Mouse (Mus musculus) testis, adult 2 months (tissue): ENCODE measurements around the gene Klhdc10. TPM values are rescaled to one million over a fixed set of nuclear protein-coding genes. Genes with fewer than 3 reads are reported as not detected.
A peak's percentile ranks its signal among the peaks of the same experiment; 100 is the strongest.

ENCODE experiments used
- H3K27ac ChIP-seq: fragments of 200-500 bp; 2 replicates; pipeline ENCODE4 v1.5.1; 2012; ENCODE audit warnings: low read depth, low read length; ENCODE audit not compliant: control insufficient read depth, insufficient read depth
- H3K27me3 ChIP-seq: fragments of 200-500 bp; 2 replicates; pipeline ENCODE4 v1.6.1; 2012; ENCODE audit warnings: mild to moderate bottlenecking, low read length, moderate library complexity; ENCODE audit not compliant: control insufficient read depth, insufficient read depth
- H3K36me3 ChIP-seq: fragments of 200-500 bp; 2 replicates; pipeline ENCODE4 v1.6.1; 2012; ENCODE audit warnings: mild to moderate bottlenecking, low read length; ENCODE audit not compliant: control insufficient read depth, insufficient read depth
- H3K4me1 ChIP-seq: fragments of 200-500 bp; 2 replicates; pipeline ENCODE4 v1.6.1; 2012; ENCODE audit warnings: low read length; ENCODE audit not compliant: control insufficient read depth, insufficient read depth
- H3K4me3 ChIP-seq: fragments of 200-500 bp; 2 replicates; pipeline ENCODE4 v1.5.1; 2012; ENCODE audit warnings: low read depth, mild to moderate bottlenecking, low read length, moderate library complexity, mixed read lengths; ENCODE audit not compliant: control insufficient read depth
- CTCF ChIP-seq: fragments of 200-500 bp; IDR thresholded peaks from 2 replicates; pipeline ENCODE4 v1.5.1; 2012; ENCODE audit warnings: low read depth, mild to moderate bottlenecking, inconsistent platforms, low read length, moderate library complexity; ENCODE audit not compliant: control insufficient read depth, insufficient read depth, insufficient replicate concordance
- POLR2A ChIP-seq: fragments of 200-500 bp; IDR thresholded peaks from 2 replicates; pipeline ENCODE4 v1.6.1; 2012; ENCODE audit warnings: low read depth, mild to moderate bottlenecking, inconsistent platforms, low read length, moderate library complexity; ENCODE audit not compliant: control insufficient read depth
- polyA plus RNA-seq: library from polyadenylated mRNA; depleted of rRNA; stranded (reverse); fragments of >200 nt; gene quantifications from 2 replicates; pipeline ENCODE4 v1.2.3, GENCODE M21; 2012

Gene Klhdc10
- polyA plus RNA-seq, 1 experiment = 115 TPM

GRCm38 (mm10) chr6:30402091-30402491, 423 bp downstream of the Klhdc10 start:
- TF ChIP-seq POLR2A (no peak), CTCF (no peak)
- Histone ChIP-seq H3K4me3 (peak overlapping the region; percentile 100), H3K27me3 (no peaks in the 10 kb centered on the region), H3K27ac (peak overlapping the region; percentile 96), H3K36me3 (no peaks in the 10 kb centered on the region), H3K4me1 (no peaks in the 10 kb centered on the region)

- Histone ChIP-seq H3K36me3 (no peaks in the 10 kb centered on the region), H3K4me3 (peak overlapping the region; percentile 20; the same call in 1 of the 2 replicates), H3K27me3 (no peaks in the 10 kb centered on the region), H3K4me1 (no peaks in the 10 kb centered on the region), H3K27ac (no peak overlapping the region)
- TF ChIP-seq CTCF = peak; percentile 27; the same call in 1 of the 2 replicates
- no peak for TF ChIP-seq POLR2A
Measured at GRCm38 (mm10) chr6:30403465-30403864, 1.8 kb downstream of the Klhdc10 start.

- Histone ChIP-seq H3K4me3 (no peak overlapping the region), H3K27ac (no peak overlapping the region), H3K27me3 (no peaks in the 10 kb centered on the region), H3K4me1 (no peaks in the 10 kb centered on the region), H3K36me3 (no peaks in the 10 kb centered on the region)
- TF ChIP-seq POLR2A (no peak), CTCF (no peak)
Measured at GRCm38 (mm10) chr6:30404671-30405070, 3.0 kb downstream of the Klhdc10 start.

- no peak overlapping the region for H3K27ac ChIP-seq
- H3K27me3 ChIP-seq = no peaks in the 10 kb centered on the region
- no peaks in the 10 kb centered on the region for H3K4me1 ChIP-seq
- H3K4me3 ChIP-seq = no peak overlapping the region
- no peaks in the 10 kb centered on the region for H3K36me3 ChIP-seq
- TF ChIP-seq CTCF = no peak
- no peak for TF ChIP-seq POLR2A
Measured at GRCm38 (mm10) chr6:30408276-30408675, 6.6 kb downstream of the Klhdc10 start.

GRCm38 (mm10) chr6:30409399-30410093, 7.9 kb downstream of the Klhdc10 start:
- no peaks in the 10 kb centered on the region for H3K36me3 ChIP-seq
- no peak for TF ChIP-seq POLR2A
- no peak for TF ChIP-seq CTCF
- no peaks in the 10 kb centered on the region for H3K4me1 ChIP-seq
- H3K4me3 ChIP-seq = no peak overlapping the region
- no peaks in the 10 kb centered on the region for H3K27me3 ChIP-seq
- H3K27ac ChIP-seq = no peak overlapping the region

GRCm38 (mm10) chr6:30411311-30411710, 9.6 kb downstream of the Klhdc10 start:
- Histone ChIP-seq H3K4me3 (no peak overlapping the region), H3K27me3 (no peaks in the 10 kb centered on the region), H3K4me1 (no peaks in the 10 kb centered on the region), H3K36me3 (no peaks in the 10 kb centered on the region), H3K27ac (no peak overlapping the region)
- no peak for TF ChIP-seq POLR2A
- no peak for TF ChIP-seq CTCF

GRCm38 (mm10) chr6:30416126-30416525, 14.5 kb downstream of the Klhdc10 start:
- Histone ChIP-seq H3K27me3 (no peaks in the 10 kb centered on the region), H3K27ac (no peak overlapping the region), H3K36me3 (no peaks in the 10 kb centered on the region), H3K4me1 (peaks cover 5% of the 10 kb centered on the region; the same call in 1 of the 2 replicates), H3K4me3 (no peak overlapping the region)
- no peak for TF ChIP-seq POLR2A
- no peak for TF ChIP-seq CTCF
